Mouse (Mus musculus): ENCODE results near the gene Lrrc15. TPM values are rescaled to one million over a fixed set of nuclear protein-coding genes. Genes with fewer than 3 reads are reported as not detected.

Lrrc15 gene
- total and polyA plus RNA-seq, 3 experiments: not detected

GRCm38 (mm10) chr16:30278406-30278805, 4.7 kb downstream of the Lrrc15 start:
- Histone ChIP-seq H3K4me3 (ENCODE audit: control insufficient read depth in 1 of 2, insufficient read depth in 1 of 2, low read depth in 2 of 2, low read length in 2 of 2) (no peak overlapping the region), H3K79me2 (ENCODE audit: control insufficient read depth, insufficient read depth, low read length, poor library complexity) (no peaks in the 10 kb centered on the region), H3K36me3 (ENCODE audit: control insufficient read depth in 1 of 2, insufficient read depth in 2 of 2, low read length in 2 of 2) (no peaks in the 10 kb centered on the region), H3K27ac (ENCODE audit: control insufficient read depth, low read depth, low read length) (no peak overlapping the region), H3K27me3 (ENCODE audit: control insufficient read depth in 1 of 2, insufficient read depth in 2 of 2, low read length in 2 of 2) (peaks cover 0 to 10% of the 10 kb centered on the region in 2 experiments; a peak in 3 of 4 replicates), H3K9me3 (replicated peaks; ENCODE audit: insufficient read depth, low read length) (no peaks in the 10 kb centered on the region), H3K4me1 (ENCODE audit: control insufficient read depth in 1 of 2, insufficient read depth in 2 of 2, low read length in 2 of 2) (peaks cover 0 to 5% of the 10 kb centered on the region in 2 experiments; a peak in 1 of 4 replicates), H3K9ac (ENCODE audit: control insufficient read depth, low read depth, low read length, poor library complexity, severe bottlenecking) (no peak overlapping the region)
- TF ChIP-seq POLR2A (IDR thresholded peaks at IDR 0.05; ENCODE audit: control insufficient read depth in 1 of 2, insufficient read depth in 1 of 2, low read depth in 1 of 2, low read length in 2 of 2, poor library complexity in 1 of 2): no peak
- TF ChIP-seq CHD2 (IDR thresholded peaks at IDR 0.05; ENCODE audit: low read length): no peak
- no peak for TF ChIP-seq ZNF384 (IDR thresholded peaks at IDR 0.05; ENCODE audit: low read depth, low read length)
- DNase-seq (ENCODE audit: low read depth, low spot score): no peak

GRCm38 (mm10) chr16:30275558-30276340, 7.3 kb downstream of the Lrrc15 start:
- H3K27ac ChIP-seq (ENCODE audit: control insufficient read depth, low read depth, low read length): no peak overlapping the region
- peak; percentile 56 for DNase-seq (ENCODE audit: low read depth, low spot score)
- peaks cover 0 to 5% of the 10 kb centered on the region in 2 experiments; a peak in 2 of 4 replicates for H3K27me3 ChIP-seq (ENCODE audit: control insufficient read depth in 1 of 2, insufficient read depth in 2 of 2, low read length in 2 of 2)
- H3K4me1 ChIP-seq (ENCODE audit: control insufficient read depth in 1 of 2, insufficient read depth in 2 of 2, low read length in 2 of 2): peaks cover 0 to 5% of the 10 kb centered on the region in 2 experiments; a peak in 1 of 4 replicates
- no peaks in the 10 kb centered on the region for H3K9me3 ChIP-seq (replicated peaks; ENCODE audit: insufficient read depth, low read length)
- no peaks in the 10 kb centered on the region for H3K36me3 ChIP-seq (ENCODE audit: control insufficient read depth in 1 of 2, insufficient read depth in 2 of 2, low read length in 2 of 2)
- TF ChIP-seq BHLHE40 (IDR thresholded peaks at IDR 0.05; ENCODE audit: borderline replicate concordance, low read depth, low read length): no peak
- TF ChIP-seq MYC (IDR thresholded peaks at IDR 0.05; ENCODE audit: low read depth, low read length): no peak
- H3K79me2 ChIP-seq (ENCODE audit: control insufficient read depth, insufficient read depth, low read length, poor library complexity): no peaks in the 10 kb centered on the region
- no peak overlapping the region for H3K9ac ChIP-seq (ENCODE audit: control insufficient read depth, low read depth, low read length, poor library complexity, severe bottlenecking)
- H3K4me3 ChIP-seq (ENCODE audit: control insufficient read depth in 1 of 2, insufficient read depth in 1 of 2, low read depth in 2 of 2, low read length in 2 of 2): no peak overlapping the region

DNA sequence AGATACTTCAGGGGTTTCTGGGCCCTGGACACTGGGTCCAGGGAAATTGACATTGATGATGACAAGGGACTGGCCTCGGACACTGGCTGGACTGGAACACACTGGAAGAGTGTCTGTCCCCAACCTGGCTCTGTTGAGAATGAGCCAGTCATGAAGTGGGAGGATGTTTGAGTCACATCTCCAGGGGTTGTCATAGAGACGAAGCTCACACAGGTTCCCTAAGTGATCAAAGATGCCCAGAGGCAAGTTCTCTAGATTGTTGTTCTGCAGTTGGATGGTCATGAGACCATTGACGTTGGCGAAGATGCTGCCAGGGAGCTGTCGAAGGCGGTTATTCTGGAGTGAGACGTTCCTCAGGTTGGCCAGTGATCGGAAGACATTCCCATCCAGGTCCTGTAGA, 10.0 kb downstream of the Lrrc15 start:
- TF ChIP-seq NELFE (IDR thresholded peaks at IDR 0.05; ENCODE audit: low read depth, low read length): no peak
- no peak for TF ChIP-seq ZKSCAN1 (IDR thresholded peaks at IDR 0.05; ENCODE audit: low read depth, low read length)
- TF ChIP-seq NRF1 (IDR thresholded peaks at IDR 0.05; ENCODE audit: insufficient read depth, low read depth, low read length, poor library complexity, severe bottlenecking): no peak
- no peak for TF ChIP-seq SIN3A (IDR thresholded peaks at IDR 0.05; ENCODE audit: low read length)
- no peak for TF ChIP-seq SMC3 (IDR thresholded peaks at IDR 0.05; ENCODE audit: low read depth, low read length)
- TF ChIP-seq ZC3H11A (IDR thresholded peaks at IDR 0.05; ENCODE audit: low read depth, low read length): no peak
- no peak for TF ChIP-seq BHLHE40 (IDR thresholded peaks at IDR 0.05; ENCODE audit: borderline replicate concordance, low read depth, low read length)
- no peak for TF ChIP-seq TAL1 (IDR thresholded peaks at IDR 0.05; ENCODE audit: low read length)
- no peak for TF ChIP-seq CHD1 (IDR thresholded peaks at IDR 0.05; ENCODE audit: low read depth, low read length)
- no peak for TF ChIP-seq MYC (IDR thresholded peaks at IDR 0.05; ENCODE audit: low read depth, low read length)
- no peak for TF ChIP-seq CHD2 (IDR thresholded peaks at IDR 0.05; ENCODE audit: low read length)
- no peak for TF ChIP-seq ELF1 (IDR thresholded peaks at IDR 0.05; ENCODE audit: low read depth, low read length)
- TF ChIP-seq UBTF (IDR thresholded peaks at IDR 0.05; ENCODE audit: borderline replicate concordance, insufficient read depth, low read depth, low read length): no peak
- no peak for TF ChIP-seq EP300 (IDR thresholded peaks at IDR 0.05; ENCODE audit: low read depth in 1 of 2, low read length in 2 of 2)
- no peak for TF ChIP-seq MAX (IDR thresholded peaks at IDR 0.05; ENCODE audit: low read length)
- TF ChIP-seq ZNF384 (IDR thresholded peaks at IDR 0.05; ENCODE audit: low read depth, low read length): no peak
- no peak for TF ChIP-seq POLR2A (IDR thresholded peaks at IDR 0.05; ENCODE audit: control insufficient read depth in 1 of 2, insufficient read depth in 1 of 2, low read depth in 1 of 2, low read length in 2 of 2, poor library complexity in 1 of 2)
- no peak for TF ChIP-seq MYB (IDR thresholded peaks at IDR 0.05; ENCODE audit: low read depth, low read length)
- no peak for DNase-seq (ENCODE audit: low read depth, low spot score)
- no peaks in the 10 kb centered on the region for H3K79me2 ChIP-seq (ENCODE audit: control insufficient read depth, insufficient read depth, low read length, poor library complexity)
- H3K9me3 ChIP-seq (replicated peaks; ENCODE audit: insufficient read depth, low read length): no peaks in the 10 kb centered on the region
- peaks cover 0 to 5% of the 10 kb centered on the region in 2 experiments; a peak in 1 of 4 replicates for H3K4me1 ChIP-seq (ENCODE audit: control insufficient read depth in 1 of 2, insufficient read depth in 2 of 2, low read length in 2 of 2)
- no peaks in the 10 kb centered on the region for H3K36me3 ChIP-seq (ENCODE audit: control insufficient read depth in 1 of 2, insufficient read depth in 2 of 2, low read length in 2 of 2)
- no peak overlapping the region for H3K4me3 ChIP-seq (ENCODE audit: control insufficient read depth in 1 of 2, insufficient read depth in 1 of 2, low read depth in 2 of 2, low read length in 2 of 2)
- no peak overlapping the region for H3K27ac ChIP-seq (ENCODE audit: control insufficient read depth, low read depth, low read length)
- H3K27me3 ChIP-seq (ENCODE audit: control insufficient read depth in 1 of 2, insufficient read depth in 2 of 2, low read length in 2 of 2): peaks cover 2 to 7% of the 10 kb centered on the region in 2 experiments; a peak in 2 of 4 replicates
- H3K9ac ChIP-seq (ENCODE audit: control insufficient read depth, low read depth, low read length, poor library complexity, severe bottlenecking): no peak overlapping the region

All from MEL (cell line).